Mouse (Mus musculus) lung, postnatal 0 days (tissue): ENCODE results near the gene Il17rd. TPM values are rescaled to one million over a fixed set of nuclear protein-coding genes. Genes with fewer than 3 reads are reported as not detected.

Experiments
- ATAC-seq: fragments of 200-750 bp; cut with Nextera tagmentation; 2 replicates; pipeline ENCODE4 v1.8.0; 2017; ENCODE audit warnings: moderate library complexity
- DNase-seq: peaks from one replicate; pipeline ENCODE4 v3.0.0-alpha.2; 2016; ENCODE audit warnings: low spot score
- H3K27ac ChIP-seq: fragments of 300-500 bp; sonication (generic); 2 replicates; pipeline ENCODE4 v1.5.1; 2014; ENCODE audit warnings: antibody characterized with exemption, mild to moderate bottlenecking, low read length, mixed read lengths
- H3K27me3 ChIP-seq: fragments of 300-500 bp; sonication (generic); replicated peaks from 2 replicates; pipeline ENCODE4 v1.6.1; 2014; ENCODE audit warnings: low read length, mixed read lengths; ENCODE audit not compliant: insufficient read depth
- H3K36me3 ChIP-seq: fragments of 300-500 bp; sonication (generic); 2 replicates; pipeline ENCODE4 v1.6.1; 2014; ENCODE audit warnings: low read length, mixed read lengths; ENCODE audit not compliant: insufficient read depth
- H3K4me1 ChIP-seq: fragments of 300-500 bp; sonication (generic); 2 replicates; pipeline ENCODE4 v1.6.1; 2014; ENCODE audit warnings: antibody characterized with exemption, low read depth, low read length, mixed read lengths; ENCODE audit not compliant: insufficient read depth
- H3K4me2 ChIP-seq: fragments of 300-500 bp; sonication (generic); replicated peaks from 2 replicates; pipeline ENCODE4 v1.6.1; 2014; ENCODE audit warnings: low read depth, mild to moderate bottlenecking, low read length, moderate library complexity, mixed read lengths
- H3K4me3 ChIP-seq: fragments of 300-500 bp; sonication (generic); 2 replicates; pipeline ENCODE4 v1.5.1; 2014; ENCODE audit warnings: low read depth, low read length
- H3K9ac ChIP-seq: fragments of 300-500 bp; sonication (generic); replicated peaks from 2 replicates; pipeline ENCODE4 v1.6.1; 2014; ENCODE audit warnings: low read depth, mild to moderate bottlenecking
- H3K9me3 ChIP-seq: fragments of 300-500 bp; sonication (generic); 2 replicates; pipeline ENCODE4 v1.6.1; 2016; ENCODE audit warnings: low read length, mixed read lengths
- CTCF ChIP-seq: IDR thresholded peaks from 2 replicates; pipeline ENCODE4 v1.5.1; 2016; ENCODE audit warnings: antibody characterized with exemption, mild to moderate bottlenecking
- EP300 ChIP-seq: IDR thresholded peaks from 2 replicates; pipeline ENCODE4 v1.6.1; 2016; ENCODE audit warnings: antibody characterized with exemption, mild to moderate bottlenecking, control low read depth
- WGBS: fragments of 180-500 bp; shearing (Covaris S2); extraction: QIAGEN DNeasy Blood & Tissue Kit; methylation state at CpG from one replicate; pipeline ENCODE4 v1.1.7; 2014; 5-methylcytosine and 5-hydroxymethylcytosine counted together
- polyA plus RNA-seq: library from polyadenylated mRNA; unstranded; fragments of >200 nt; fragmentation: Nextera tagmentation; extraction: Ambion mirVana; gene quantifications from 2 replicates; pipeline ENCODE4 v1.2.1, GENCODE M21; 2015

The Il17rd gene
- polyA plus RNA-seq, 1 experiment from 2014 or later: 2.1 TPM

GRCm38 (mm10) chr14:27155088-27155487, 116.3 kb downstream of the Il17rd start:
- TF ChIP-seq EP300 (no peak), CTCF (no peak)
- Histone ChIP-seq H3K9me3 (no peaks in the 10 kb centered on the region), H3K27me3 (no peaks in the 10 kb centered on the region), H3K4me1 (peaks cover 3% of the 10 kb centered on the region; the same call in 1 of the 2 replicates), H3K4me3 (no peak overlapping the region), H3K9ac (no peak overlapping the region), H3K27ac (no peak overlapping the region), H3K4me2 (no peak overlapping the region), H3K36me3 (no peaks in the 10 kb centered on the region)
- ATAC-seq (no peak), DNase-seq (no peak)
- WGBS: 58% methylated on average over 6 of the region's 6 CpGs

DNA sequence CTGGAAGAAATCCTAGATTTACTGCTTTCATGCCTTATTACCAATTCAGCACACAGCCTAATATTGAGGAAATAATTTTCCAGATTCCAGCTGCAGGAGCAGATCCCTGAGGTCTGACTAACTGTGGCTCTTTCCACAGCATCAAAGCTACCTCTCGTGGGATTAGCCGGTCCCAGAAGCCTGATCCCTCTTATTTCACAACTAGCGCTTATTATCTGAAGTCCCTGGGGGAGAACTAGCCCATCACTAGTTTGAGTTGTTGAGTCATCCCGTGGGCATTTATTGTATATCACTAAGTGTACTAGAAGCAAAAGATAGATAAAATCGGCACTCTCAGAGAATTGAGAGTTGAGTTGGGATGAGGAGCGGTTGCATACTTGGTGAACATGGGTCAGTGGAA, 117.3 kb downstream of the Il17rd start:
- TF ChIP-seq CTCF (no peak), EP300 (no peak)
- no peaks in the 10 kb centered on the region for H3K36me3 ChIP-seq

More for the DNA sequence above, 117.3 kb downstream of the Il17rd start:
- H3K4me1 ChIP-seq: no peaks in the 10 kb centered on the region
- H3K9ac ChIP-seq: no peak overlapping the region
- ATAC-seq: no peak
- no peaks in the 10 kb centered on the region for H3K9me3 ChIP-seq
- 79% methylated on average over 6 of the region's 6 CpGs for WGBS
- H3K27ac ChIP-seq: no peak overlapping the region
- no peak for DNase-seq
- no peak overlapping the region for H3K4me3 ChIP-seq
- no peak overlapping the region for H3K4me2 ChIP-seq
- H3K27me3 ChIP-seq: no peaks in the 10 kb centered on the region

Other genes with a start within 250 kb of the Il17rd start
- 0.24 and 0.64 TPM in 2 replicates for gene Asb14, start 144.4 kb upstream of the Il17rd start, polyA plus RNA-seq
- 27.8 and 29.9 TPM in 2 replicates for gene Appl1, start 67.7 kb upstream of the Il17rd start, polyA plus RNA-seq
- gene Hesx1, start 44.5 kb upstream of the Il17rd start, polyA plus RNA-seq: not detected in 2 replicates
- 37.3 and 44.8 TPM in 2 replicates for gene Arhgef3, start 76.0 kb downstream of the Il17rd start, polyA plus RNA-seq